11 mouse cellular contexts compared by ENCODE assay signal in the genomic region with DNA sequence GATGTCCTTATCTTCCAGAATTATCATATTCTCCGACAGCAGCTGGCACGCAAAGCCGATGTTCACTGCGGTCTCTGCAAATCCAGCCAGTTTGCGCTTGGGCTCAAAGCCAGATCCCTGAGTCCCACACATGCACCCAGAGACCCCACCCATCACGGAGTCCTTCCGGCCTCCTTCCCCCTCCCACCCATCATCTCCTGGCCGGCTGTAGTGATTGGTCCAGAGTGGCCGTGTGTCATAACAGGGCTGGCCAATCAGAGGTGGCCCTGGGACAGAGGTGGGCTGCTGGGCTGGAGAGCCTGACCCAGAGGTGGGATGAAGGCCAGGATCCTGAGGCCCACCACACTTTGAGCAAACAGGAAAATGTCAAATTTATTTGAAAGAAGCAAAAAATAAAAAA. TPM values are rescaled to one million over a fixed set of nuclear protein-coding genes. Genes with fewer than 3 reads are reported as not detected.
DNase-seq lines count a peak whose midpoint lies in the region; ATAC-seq lines count a peak whose summit lies in the region.
"Had no signal": no experiment of that assay in that cellular context is flagged by ENCODE, and none has a peak within 500 bp of the region (broad histone marks: within the 10 kb centered on the region; RNA-seq: fewer than 3 reads in every experiment).

No protein-coding gene starts in this region.

- H3K36me3 ChIP-seq in embryonic facial prominence, embryonic 11.5 days (replicated peaks; ENCODE audit: control insufficient read depth, insufficient read depth, low read depth, low read length), result no peaks in the 10 kb centered on the region
- no peaks in the 10 kb centered on the region for H3K36me3 ChIP-seq in intestine, embryonic 15.5 days
- H3K36me3 ChIP-seq in neural tube, embryonic 15.5 days, result no peaks in the 10 kb centered on the region; the same call in 1 of the 2 replicates

- H3K4me2 ChIP-seq in embryonic facial prominence, embryonic 11.5 days (ENCODE audit: low read depth, low read length), result no peak overlapping the region
- 0 out of 2 replicates have a peak overlapping the region, but pooled peaks have one; percentile 26 for H3K4me2 ChIP-seq in intestine, embryonic 15.5 days (replicated peaks)
- H3K4me2 ChIP-seq in neural tube, embryonic 15.5 days, result peak overlapping the region; percentile 43

- no peak overlapping the region for H3K4me3 ChIP-seq in embryonic facial prominence, embryonic 11.5 days (ENCODE audit: low read depth, low read length)
- no peak overlapping the region for H3K4me3 ChIP-seq in intestine, embryonic 15.5 days (replicated peaks)
- peak overlapping the region; percentile 19 for H3K4me3 ChIP-seq in neural tube, embryonic 15.5 days (replicated peaks)

- no peaks in the 10 kb centered on the region for H3K27me3 ChIP-seq in embryonic facial prominence, embryonic 11.5 days (ENCODE audit: control insufficient read depth, insufficient read depth, low read length)
- no peaks in the 10 kb centered on the region for H3K27me3 ChIP-seq in intestine, embryonic 15.5 days (replicated peaks)
- H3K27me3 ChIP-seq in neural tube, embryonic 15.5 days (replicated peaks), result no peaks in the 10 kb centered on the region

- DNase-seq in kidney, postnatal 4 days, result peak; percentile 27 to 53
- DNase-seq in kidney, adult 9 months, result no peak
- DNase-seq in embryonic facial prominence, embryonic 11.5 days (ENCODE audit: low spot score), result peak; percentile 40
- DNase-seq in cerebellum, postnatal 36 days, result no peak
- no peak for DNase-seq in cerebellum, adult 9-10 months
- DNase-seq in layer of hippocampus, postnatal 36 days, result no peak
- DNase-seq: gastrocnemius, postnatal 25 days; liver; thymus, postnatal 14 days had no signal

- no peak overlapping the region for H3K9ac ChIP-seq in embryonic facial prominence, embryonic 11.5 days (replicated peaks; ENCODE audit: low read length)
- H3K9ac ChIP-seq in intestine, embryonic 15.5 days, result no peak overlapping the region
- no peak overlapping the region for H3K9ac ChIP-seq in neural tube, embryonic 15.5 days (replicated peaks)

- H3K4me1 ChIP-seq in embryonic facial prominence, embryonic 11.5 days (ENCODE audit: control insufficient read depth, insufficient read depth, low read length), result no peaks in the 10 kb centered on the region
- H3K4me1 ChIP-seq in intestine, embryonic 15.5 days (replicated peaks), result no peaks in the 10 kb centered on the region
- peaks cover 4% of the 10 kb centered on the region; the same call in 1 of the 2 replicates for H3K4me1 ChIP-seq in neural tube, embryonic 15.5 days

- H3K27ac ChIP-seq in embryonic facial prominence, embryonic 11.5 days (replicated peaks; ENCODE audit: low read depth, low read length), result no peak overlapping the region
- no peak overlapping the region for H3K27ac ChIP-seq in intestine, embryonic 15.5 days
- no peak overlapping the region for H3K27ac ChIP-seq in neural tube, embryonic 15.5 days (replicated peaks)

- peak; percentile 77; the same call in 1 of the 2 replicates for ATAC-seq in embryonic facial prominence, embryonic 11.5 days (replicated peaks; ENCODE audit: insufficient number of reproducible peaks, low FRiP score, low TSS enrichment, low read depth)
- peak; percentile 77 for ATAC-seq in intestine, embryonic 15.5 days
- ATAC-seq in neural tube, embryonic 15.5 days (ENCODE audit: low FRiP score), result peak; percentile 82

- no peaks in the 10 kb centered on the region for H3K9me3 ChIP-seq in embryonic facial prominence, embryonic 11.5 days (replicated peaks; ENCODE audit: control insufficient read depth, low read length)
- H3K9me3 ChIP-seq in intestine, embryonic 15.5 days, result no peaks in the 10 kb centered on the region
- no peaks in the 10 kb centered on the region for H3K9me3 ChIP-seq in neural tube, embryonic 15.5 days (replicated peaks)

- WGBS in embryonic facial prominence, embryonic 11.5 days, result 31% methylated on average over 9 of the region's 9 CpGs
- 20% methylated on average over 9 of the region's 9 CpGs for WGBS in intestine, embryonic 15.5 days
- 22% methylated on average over 9 of the region's 9 CpGs for WGBS in neural tube, embryonic 15.5 days

RNA-seq across cellular contexts. Expression of a gene that starts 12.8 kb away (rescaled TPM):
- polyA plus RNA-seq in embryonic facial prominence, embryonic 11.5 days (2014; fragmentation: Nextera tagmentation; extraction: Ambion mirVana), result 0.28 and 0.36 TPM in 2 replicates
- polyA plus RNA-seq in intestine, embryonic 15.5 days (2015; fragmentation: Nextera tagmentation; extraction: Ambion mirVana), result 0.09 and 0.19 TPM in 2 replicates
- polyA plus RNA-seq in neural tube, embryonic 15.5 days (2015; fragmentation: Nextera tagmentation; extraction: Ambion mirVana), result 1.4 and 1.5 TPM in 2 replicates
- total RNA-seq in layer of hippocampus, postnatal 36 days (2021), result under 1 TPM; 0.25 to 0.35 TPM
- total RNA-seq: gastrocnemius, postnatal 25 days had no signal

RNA-seq across cellular contexts. Expression of a gene that starts 31.5 kb away (rescaled TPM):
- polyA plus RNA-seq in embryonic facial prominence, embryonic 11.5 days (2014; fragmentation: Nextera tagmentation; extraction: Ambion mirVana), result 0.22 and 0.43 TPM in 2 replicates
- polyA plus RNA-seq in intestine, embryonic 15.5 days (2015; fragmentation: Nextera tagmentation; extraction: Ambion mirVana), result 0.06 and 0.10 TPM in 2 replicates
- 0.63 and 1.0 TPM in 2 replicates for polyA plus RNA-seq in neural tube, embryonic 15.5 days (2015; fragmentation: Nextera tagmentation; extraction: Ambion mirVana)
- under 1 TPM in 1 of 2 experiments, not detected in 1; 0.08 TPM for total RNA-seq in layer of hippocampus, postnatal 36 days (2021)
- total RNA-seq: gastrocnemius, postnatal 25 days had no signal

RNA-seq across cellular contexts. Expression of a gene that starts 35.2 kb away (rescaled TPM):
- polyA plus RNA-seq in embryonic facial prominence, embryonic 11.5 days (2014; fragmentation: Nextera tagmentation; extraction: Ambion mirVana), result 17.1 and 20.6 TPM in 2 replicates
- 23.6 and 25.0 TPM in 2 replicates for polyA plus RNA-seq in intestine, embryonic 15.5 days (2015; fragmentation: Nextera tagmentation; extraction: Ambion mirVana)
- 29.5 TPM in 2 replicates for polyA plus RNA-seq in neural tube, embryonic 15.5 days (2015; fragmentation: Nextera tagmentation; extraction: Ambion mirVana)
- 10 to 100 TPM; 43.9 to 49.3 TPM for total RNA-seq in layer of hippocampus, postnatal 36 days (2021)

RNA-seq across cellular contexts. Expression of a gene that starts 50.9 kb away (rescaled TPM):
- 4.5 and 5.5 TPM in 2 replicates for polyA plus RNA-seq in embryonic facial prominence, embryonic 11.5 days (2014; fragmentation: Nextera tagmentation; extraction: Ambion mirVana)
- polyA plus RNA-seq in intestine, embryonic 15.5 days (2015; fragmentation: Nextera tagmentation; extraction: Ambion mirVana), result 8.3 TPM in 2 replicates
- polyA plus RNA-seq in neural tube, embryonic 15.5 days (2015; fragmentation: Nextera tagmentation; extraction: Ambion mirVana), result 6.5 TPM in 2 replicates
- 10 to 100 TPM; 51.7 to 56.8 TPM for total RNA-seq in layer of hippocampus, postnatal 36 days (2021)

Comparison
In these comparisons a context has a peak if more than half of its experiments do, and no peak if none do; other contexts are left out.
1. DNase-seq: peak in kidney, postnatal 4 days (2 of 2) and embryonic facial prominence, embryonic 11.5 days (single experiment); none in kidney, adult 9 months (single experiment), cerebellum, postnatal 36 days (0 of 2), cerebellum, adult 9-10 months (single experiment) and layer of hippocampus, postnatal 36 days (0 of 2).
2. Peak in every context shown above with its lines, with median percentiles within 50 percentile points of each other: ATAC-seq.